Mouse (Mus musculus) hindbrain, embryonic 11.5 days (tissue): Measurements from ENCODE around the gene Grifin. TPM values are rescaled to one million over a fixed set of nuclear protein-coding genes. Genes with fewer than 3 reads are reported as not detected.

ENCODE experiments used
- ATAC-seq: fragments of 200-750 bp; cut with Nextera tagmentation; 2 replicates; pipeline ENCODE4 v1.8.0; 2017; ENCODE audit warnings: mild to moderate bottlenecking, moderate TSS enrichment, moderate library complexity; ENCODE audit not compliant: low FRiP score
- DNase-seq: peaks from one replicate; pipeline ENCODE4 v3.0.0-alpha.2; 2015; ENCODE audit warnings: low spot score
- H3K27ac ChIP-seq: fragments of 300-500 bp; sonication (generic); 2 replicates; pipeline ENCODE4 v1.5.1; 2014; ENCODE audit warnings: mild to moderate bottlenecking, low read depth, low read length
- H3K27me3 ChIP-seq: fragments of 300-500 bp; sonication (generic); 2 replicates; pipeline ENCODE4 v1.6.1; 2014; ENCODE audit warnings: mild to moderate bottlenecking, low read length, moderate library complexity, mixed read lengths; ENCODE audit not compliant: control insufficient read depth, insufficient read depth
- H3K36me3 ChIP-seq: fragments of 300-500 bp; sonication (generic); 2 replicates; pipeline ENCODE4 v1.6.1; 2014; ENCODE audit warnings: mild to moderate bottlenecking, low read length, moderate library complexity, mixed read lengths; ENCODE audit not compliant: control insufficient read depth, insufficient read depth
- H3K4me1 ChIP-seq: fragments of 300-500 bp; sonication (generic); replicated peaks from 2 replicates; pipeline ENCODE4 v1.6.1; 2014; ENCODE audit warnings: low read length, mixed read lengths; ENCODE audit not compliant: control insufficient read depth, insufficient read depth
- H3K4me2 ChIP-seq: fragments of 300-500 bp; sonication (generic); replicated peaks from 2 replicates; pipeline ENCODE4 v1.6.1; 2014; ENCODE audit warnings: mild to moderate bottlenecking, low read depth, low read length
- H3K4me3 ChIP-seq: fragments of 300-500 bp; sonication (generic); 2 replicates; pipeline ENCODE4 v1.5.1; 2014; ENCODE audit warnings: low read depth, low read length
- H3K9ac ChIP-seq: fragments of 300-500 bp; sonication (generic); 2 replicates; pipeline ENCODE4 v1.6.1; 2014; ENCODE audit warnings: low read depth, low read length
- H3K9me3 ChIP-seq: fragments of 300-500 bp; sonication (generic); 2 replicates; pipeline ENCODE4 v1.6.1; 2016; ENCODE audit warnings: low read length; ENCODE audit not compliant: control insufficient read depth
- WGBS: fragments of 180-500 bp; shearing (Covaris S2); extraction: QIAGEN DNeasy Blood & Tissue Kit; methylation state at CpG from one replicate; pipeline ENCODE4 v1.1.7; 2014; 5-methylcytosine and 5-hydroxymethylcytosine counted together
- polyA plus RNA-seq: library from polyadenylated mRNA; unstranded; fragments of >200 nt; fragmentation: Nextera tagmentation; extraction: Ambion mirVana; gene quantifications from 2 replicates; pipeline ENCODE4 v1.2.1, GENCODE M21; 2014

The Grifin gene
- polyA plus RNA-seq, 1 experiment from 2014 or later, result not detected

DNA sequence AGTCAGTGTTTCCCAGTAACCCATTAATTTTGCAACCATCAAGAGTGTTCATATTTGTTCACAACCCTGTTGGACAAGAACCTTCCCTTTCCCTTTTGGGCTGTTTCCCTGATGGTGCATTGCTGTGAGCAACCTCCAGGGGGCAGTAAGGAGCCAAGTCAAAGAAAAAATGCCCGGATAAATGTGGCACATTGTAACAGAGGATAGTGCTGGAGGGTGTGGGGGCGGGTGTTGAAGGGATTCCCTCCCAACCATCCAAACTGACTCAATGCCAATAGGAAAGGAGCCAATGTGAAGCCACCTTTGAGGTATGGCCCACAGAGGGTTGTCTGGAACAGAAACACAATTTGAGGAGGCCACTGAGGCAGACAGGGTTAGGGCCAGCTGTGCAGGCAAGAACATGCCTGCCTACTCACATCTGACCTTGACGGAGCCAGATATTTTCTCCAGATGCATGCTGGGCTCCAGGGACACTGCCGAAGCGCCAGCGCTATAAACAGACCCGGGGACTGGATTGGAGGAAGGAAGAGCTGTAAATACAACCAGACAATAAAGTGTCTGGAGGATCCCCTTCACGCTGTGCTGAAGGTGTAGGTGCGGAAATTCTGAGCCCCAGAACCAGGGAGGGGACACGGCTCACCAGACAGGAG, 3.6 kb upstream of the Grifin start:
- no peaks in the 10 kb centered on the region for H3K9me3 ChIP-seq
- 61% methylated on average over 10 of the region's 10 CpGs for WGBS
- no peak overlapping the region for H3K4me2 ChIP-seq
- H3K27me3 ChIP-seq, result no peaks in the 10 kb centered on the region
- H3K27ac ChIP-seq, result no peak overlapping the region
- DNase-seq (peak; percentile 83), ATAC-seq (no peak)
- no peak overlapping the region for H3K4me3 ChIP-seq
- peak overlapping the region; percentile 19; the same call in 1 of the 2 replicates for H3K9ac ChIP-seq
- peaks cover 6% of the 10 kb centered on the region for H3K4me1 ChIP-seq
- no peaks in the 10 kb centered on the region for H3K36me3 ChIP-seq

DNA sequence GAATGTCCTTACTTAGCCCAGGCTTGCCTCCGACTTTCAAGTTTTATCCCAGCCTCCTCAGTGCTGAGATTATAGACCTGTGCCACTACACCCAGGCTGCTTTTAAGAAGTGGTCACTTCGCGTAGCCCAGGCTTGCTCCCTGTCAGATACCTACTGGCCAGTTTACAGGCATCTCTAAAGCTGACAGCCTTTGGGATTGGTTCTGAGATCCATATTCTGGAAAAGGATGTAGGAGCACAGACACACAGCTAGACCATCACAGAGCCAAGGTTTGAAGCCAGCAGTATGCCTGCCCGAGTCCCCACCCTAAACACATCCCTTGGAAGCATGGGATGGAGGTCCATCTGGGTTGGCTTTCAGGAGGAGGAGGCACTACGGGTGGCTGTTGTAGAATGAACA, 2.9 kb upstream of the Grifin start:
- DNase-seq (no peak), ATAC-seq (no peak)
- Histone ChIP-seq H3K4me1 (peaks cover 6% of the 10 kb centered on the region), H3K27ac (no peak overlapping the region), H3K36me3 (no peaks in the 10 kb centered on the region), H3K27me3 (no peaks in the 10 kb centered on the region), H3K9me3 (no peaks in the 10 kb centered on the region), H3K4me2 (no peak overlapping the region), H3K4me3 (no peak overlapping the region), H3K9ac (no peak overlapping the region)
- WGBS, result 87% methylated on average over 5 of the region's 5 CpGs

DNA sequence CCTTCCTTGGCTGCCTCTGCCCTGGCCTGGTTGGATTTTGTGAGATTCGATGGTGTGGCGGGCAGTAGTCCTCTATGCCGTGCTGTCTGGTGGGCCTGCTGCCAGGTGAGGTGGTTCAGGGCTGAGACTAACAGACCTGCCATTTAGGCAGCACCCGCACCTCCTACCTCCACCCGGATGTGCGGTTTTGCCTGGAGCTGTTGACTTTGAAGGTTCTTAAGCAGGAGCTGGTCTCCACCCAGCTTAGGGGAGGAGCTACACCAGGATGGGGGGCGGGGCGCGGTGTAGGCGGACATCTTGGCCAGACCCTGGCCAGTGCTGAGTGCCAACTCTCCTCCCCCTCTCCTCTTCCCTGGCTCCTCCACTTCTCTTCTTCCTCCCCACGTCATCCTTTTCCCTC, 2.5 kb upstream of the Grifin start:
- H3K36me3 ChIP-seq, result no peaks in the 10 kb centered on the region
- peaks cover 6% of the 10 kb centered on the region for H3K4me1 ChIP-seq
- DNase-seq (peak; percentile 45), ATAC-seq (no peak; the same call in 1 of the 2 replicates)
- H3K9me3 ChIP-seq, result no peaks in the 10 kb centered on the region
- H3K4me3 ChIP-seq, result no peak overlapping the region
- no peaks in the 10 kb centered on the region for H3K27me3 ChIP-seq
- 59% methylated on average over 11 of the region's 11 CpGs for WGBS
- H3K27ac ChIP-seq, result no peak overlapping the region
- H3K9ac ChIP-seq, result no peak overlapping the region
- H3K4me2 ChIP-seq, result no peak overlapping the region

DNA sequence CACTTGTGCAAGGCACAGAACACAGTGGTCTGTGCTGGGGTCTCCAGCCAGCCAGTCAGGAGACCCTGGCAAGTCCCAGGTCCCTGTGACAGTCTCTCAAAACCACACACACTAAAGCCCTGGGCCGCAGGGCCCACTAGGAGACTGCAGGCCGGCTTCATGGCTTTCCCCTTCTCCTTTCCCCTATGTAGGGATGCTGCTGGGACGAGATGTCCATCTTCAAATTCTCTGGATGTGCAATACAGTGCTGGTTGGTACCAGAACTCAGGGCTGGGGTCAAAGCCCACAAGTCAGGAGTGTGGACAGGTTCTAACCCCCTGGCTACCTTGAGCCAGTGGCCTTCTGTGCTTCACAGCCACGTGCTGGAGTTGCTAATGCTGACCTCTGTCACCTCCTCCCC, 1.4 kb upstream of the Grifin start:
- H3K9ac ChIP-seq, result no peak overlapping the region
- DNase-seq (no peak), ATAC-seq (no peak)
- H3K9me3 ChIP-seq, result no peaks in the 10 kb centered on the region
- no peaks in the 10 kb centered on the region for H3K27me3 ChIP-seq
- WGBS, result 68% methylated on average over 4 of the region's 4 CpGs
- H3K4me1 ChIP-seq, result peaks cover 6% of the 10 kb centered on the region
- H3K4me3 ChIP-seq, result no peak overlapping the region
- no peak overlapping the region for H3K27ac ChIP-seq
- H3K4me2 ChIP-seq, result no peak overlapping the region
- no peaks in the 10 kb centered on the region for H3K36me3 ChIP-seq

DNA sequence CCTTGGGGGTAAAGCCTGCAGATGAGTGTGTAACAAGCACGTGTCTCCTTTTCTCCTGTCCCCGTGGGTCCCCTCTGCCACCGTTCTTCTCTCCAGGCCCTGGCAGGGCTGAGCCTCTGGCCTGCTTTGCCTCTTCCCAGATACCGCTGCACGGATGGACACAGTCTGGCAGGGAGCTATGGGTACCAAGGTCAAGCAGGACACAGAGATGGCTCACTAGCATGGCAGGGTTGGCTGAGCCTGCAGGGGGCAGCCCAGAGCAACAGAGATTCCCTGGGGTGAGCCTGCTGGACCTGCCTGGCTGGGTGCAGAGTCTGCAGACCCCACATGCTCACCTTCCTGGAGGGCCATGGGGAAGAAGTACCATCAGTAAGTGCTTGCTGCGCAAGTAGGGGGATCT, 985 bp upstream of the Grifin start:
- Histone ChIP-seq H3K4me1 (peaks cover 6% of the 10 kb centered on the region), H3K9me3 (no peaks in the 10 kb centered on the region), H3K27ac (no peak overlapping the region), H3K4me2 (no peak overlapping the region), H3K36me3 (no peaks in the 10 kb centered on the region), H3K9ac (no peak overlapping the region), H3K4me3 (no peak overlapping the region), H3K27me3 (no peaks in the 10 kb centered on the region)
- DNase-seq, result peak; percentile 48
- 59% methylated on average over 6 of the region's 6 CpGs for WGBS
- ATAC-seq, result 0 out of 2 replicates have a peak, but pooled peaks have one; percentile 10

DNA sequence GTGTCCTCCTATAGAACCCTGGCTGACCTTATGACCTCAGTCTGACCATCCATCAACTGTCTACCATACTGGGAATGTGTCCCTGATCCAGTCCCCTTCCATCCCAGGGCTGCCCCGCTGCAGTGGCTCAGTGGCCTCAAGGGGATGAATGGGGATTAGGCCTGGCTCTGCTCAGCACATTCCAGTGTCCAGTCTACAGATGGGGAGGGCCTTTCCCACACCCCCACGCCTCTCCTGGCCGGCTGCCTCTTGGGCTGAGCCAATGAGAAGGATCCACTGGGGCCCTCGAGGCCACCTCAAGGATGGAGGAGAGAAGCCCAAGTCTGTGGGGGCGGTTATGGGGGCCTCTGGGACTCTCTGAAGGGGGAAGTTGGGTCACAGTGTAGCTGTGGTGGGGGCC, 580 bp upstream of the Grifin start:
- peaks cover 6% of the 10 kb centered on the region for H3K4me1 ChIP-seq
- H3K9ac ChIP-seq, result no peak overlapping the region
- H3K36me3 ChIP-seq, result no peaks in the 10 kb centered on the region
- no peaks in the 10 kb centered on the region for H3K27me3 ChIP-seq
- no peak overlapping the region for H3K27ac ChIP-seq
- peak; percentile 17; the same call in 1 of the 2 replicates for ATAC-seq
- H3K9me3 ChIP-seq, result no peaks in the 10 kb centered on the region
- no peak overlapping the region for H3K4me3 ChIP-seq
- DNase-seq, result no peak
- H3K4me2 ChIP-seq, result no peak overlapping the region
- WGBS, result 35% methylated on average over 5 of the region's 5 CpGs

DNA sequence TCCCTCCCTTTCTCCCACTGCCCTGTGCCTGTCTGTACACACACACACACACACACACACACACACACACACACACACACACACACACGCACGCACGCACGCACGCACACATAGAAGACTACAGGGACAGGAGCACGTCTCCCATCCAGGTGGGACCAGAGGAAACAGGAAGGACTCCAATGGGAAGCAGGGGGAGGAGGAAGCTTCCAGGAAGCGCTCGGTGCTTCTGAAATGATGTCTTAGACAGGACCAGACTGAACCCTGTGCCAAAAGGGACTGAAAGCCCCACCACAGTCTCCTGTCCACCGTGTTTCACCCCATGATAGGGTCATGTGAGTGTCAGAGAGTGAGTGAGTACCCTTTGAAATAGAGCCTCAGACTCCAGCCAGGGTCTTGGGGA, 2.3 kb downstream of the Grifin start:
- H3K9me3 ChIP-seq, result no peaks in the 10 kb centered on the region
- ATAC-seq (no peak), DNase-seq (no peak)
- H3K36me3 ChIP-seq, result no peaks in the 10 kb centered on the region
- H3K9ac ChIP-seq, result no peak overlapping the region
- H3K27ac ChIP-seq, result no peak overlapping the region
- WGBS, result 81% methylated on average over 9 of the region's 9 CpGs
- peaks cover 6% of the 10 kb centered on the region; the same call in 1 of the 2 replicates for H3K4me1 ChIP-seq
- H3K4me3 ChIP-seq, result no peak overlapping the region
- no peaks in the 10 kb centered on the region for H3K27me3 ChIP-seq
- H3K4me2 ChIP-seq, result no peak overlapping the region

DNA sequence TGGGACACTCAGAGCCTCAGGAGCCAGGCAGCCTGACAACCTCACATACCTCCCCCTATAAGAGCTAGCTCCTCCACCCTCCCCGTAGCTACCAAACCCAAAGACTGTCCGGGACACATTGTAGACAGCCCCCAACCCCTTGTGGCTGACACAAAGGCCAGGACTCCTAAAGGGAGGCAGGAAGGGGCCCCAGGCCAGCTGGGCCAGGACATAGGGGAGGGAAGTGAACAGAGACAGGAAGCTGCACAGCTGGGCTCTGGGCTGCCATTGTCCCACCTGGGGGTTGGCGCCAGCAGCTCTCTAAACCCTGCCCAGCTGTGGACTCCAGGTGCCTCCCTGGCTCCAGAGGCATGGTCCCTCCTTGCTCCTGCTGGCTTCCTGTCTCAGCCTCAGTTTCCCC, 8.0 kb downstream of the Grifin start:
- Histone ChIP-seq H3K4me3 (no peak overlapping the region), H3K27ac (no peak overlapping the region), H3K4me2 (no peak overlapping the region), H3K9me3 (no peaks in the 10 kb centered on the region), H3K36me3 (no peaks in the 10 kb centered on the region), H3K27me3 (no peaks in the 10 kb centered on the region), H3K4me1 (no peaks in the 10 kb centered on the region), H3K9ac (no peak overlapping the region)
- ATAC-seq (no peak), DNase-seq (no peak)
- whole genome bisulfite sequencing, result 52% methylated on average over 3 of the region's 3 CpGs

DNA sequence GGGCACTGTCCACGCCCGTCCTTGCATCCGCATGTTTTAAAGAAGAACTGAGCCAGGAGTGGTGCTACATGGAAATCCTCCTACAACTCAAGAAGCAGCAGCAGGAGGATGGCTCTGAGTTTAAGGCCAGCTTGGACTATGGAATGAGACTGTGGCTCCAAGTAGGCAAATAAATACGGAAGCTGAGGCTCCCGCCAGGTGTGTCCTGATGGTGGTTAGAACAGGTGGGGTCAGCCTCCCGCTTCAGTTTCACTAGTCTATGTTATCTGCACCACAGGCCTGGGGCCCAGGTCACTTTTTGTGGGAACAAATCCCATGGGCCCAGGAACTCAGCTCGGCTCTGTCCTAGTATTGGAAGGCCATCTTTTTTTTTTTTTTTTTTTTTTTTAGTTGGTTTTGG, 11.2 kb downstream of the Grifin start:
- Histone ChIP-seq H3K27me3 (no peaks in the 10 kb centered on the region), H3K4me2 (no peak overlapping the region), H3K9me3 (no peaks in the 10 kb centered on the region), H3K27ac (no peak overlapping the region), H3K4me1 (no peaks in the 10 kb centered on the region; the same call in 1 of the 2 replicates), H3K9ac (no peak overlapping the region), H3K4me3 (no peak overlapping the region), H3K36me3 (no peaks in the 10 kb centered on the region)
- ATAC-seq, result no peak
- 93% methylated on average over 7 of the region's 7 CpGs for WGBS
- no peak for DNase-seq
